Mouse (Mus musculus) regulatory T cell (primary cell): Measurements from ENCODE around the gene Mtus2.
"Not testable (repeated sequence)": the region's sequence is repeated elsewhere in the genome, so short reads cannot be mapped to it uniquely, and the experiment has no call there.

ENCODE experiments used
- in situ Hi-C: fragments of 300-600 bp; cut with MboI, MseI; formaldehyde crosslinking; loops from one replicate; pipeline ENCODE4 v1.15.1; 2025; ENCODE audit warnings: high pct_unique_total_duplicates

Gene Mtus2

DNA sequence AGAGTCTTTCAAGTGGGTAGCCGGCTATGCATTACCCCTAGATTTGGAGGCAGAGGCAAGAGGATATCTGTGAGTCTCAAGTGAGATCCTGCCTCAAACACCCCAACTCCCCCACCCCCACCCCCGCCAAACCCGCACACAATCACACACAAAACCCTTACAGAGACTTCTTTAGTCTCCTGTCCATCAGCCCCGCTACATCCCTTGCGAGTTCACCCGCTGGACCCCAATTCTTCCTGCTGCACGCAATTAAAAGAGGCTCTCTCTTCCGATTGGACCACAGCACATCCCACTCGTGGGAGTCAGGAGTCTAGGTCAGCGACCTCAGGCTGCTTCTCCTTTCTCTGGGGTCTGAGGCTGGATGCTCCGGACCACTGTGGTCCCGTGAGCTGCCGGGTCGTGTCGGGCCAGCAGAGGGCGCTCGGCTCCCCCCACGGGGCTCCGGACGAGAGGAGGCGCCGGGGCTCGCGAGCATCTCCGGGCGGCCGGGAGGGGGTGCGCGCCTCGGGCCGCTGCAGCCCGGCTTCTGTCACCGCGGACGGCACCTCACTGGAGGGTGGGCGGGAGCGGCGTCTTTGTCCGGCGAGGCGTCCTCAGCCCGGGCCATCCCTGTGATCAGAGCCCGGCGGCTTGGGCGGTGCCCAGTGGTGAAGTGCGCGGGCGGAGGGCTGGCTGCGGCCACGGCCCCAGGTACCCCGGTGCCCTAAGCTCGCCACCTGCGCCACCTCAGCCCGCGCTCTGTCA lies at the start of gene Mtus2:
Gene Mtus2 (plus strand): TSS at position 500 of the 744 bp plus-strand sequence.
- in situ Hi-C loops: no loop called here

DNA sequence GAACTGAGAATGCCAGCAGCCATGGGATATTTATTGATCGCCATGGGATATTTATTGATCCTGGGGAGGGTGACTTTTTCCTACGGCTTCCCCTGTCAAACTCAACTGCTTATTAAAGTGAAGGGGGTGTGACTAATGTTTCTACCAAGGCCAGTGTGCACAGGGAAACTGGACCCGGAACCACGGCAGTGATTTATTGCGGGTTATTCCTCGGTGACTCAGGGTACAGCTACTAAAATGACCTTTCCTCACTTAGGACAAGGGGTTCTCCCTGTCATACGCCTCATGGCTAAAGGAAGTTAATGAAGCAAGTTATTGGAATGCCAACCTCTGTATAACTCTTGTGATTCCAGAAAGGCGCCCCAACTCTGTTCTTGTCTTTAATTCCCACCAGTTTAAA lies 49.3 kb upstream of the Mtus2 start:
- in situ Hi-C loops: no loop called here

- in situ Hi-C loops: no loop called here
Observed at GRCm38 (mm10) chr5:147910807-147911509, 46.2 kb upstream of the Mtus2 start.

DNA sequence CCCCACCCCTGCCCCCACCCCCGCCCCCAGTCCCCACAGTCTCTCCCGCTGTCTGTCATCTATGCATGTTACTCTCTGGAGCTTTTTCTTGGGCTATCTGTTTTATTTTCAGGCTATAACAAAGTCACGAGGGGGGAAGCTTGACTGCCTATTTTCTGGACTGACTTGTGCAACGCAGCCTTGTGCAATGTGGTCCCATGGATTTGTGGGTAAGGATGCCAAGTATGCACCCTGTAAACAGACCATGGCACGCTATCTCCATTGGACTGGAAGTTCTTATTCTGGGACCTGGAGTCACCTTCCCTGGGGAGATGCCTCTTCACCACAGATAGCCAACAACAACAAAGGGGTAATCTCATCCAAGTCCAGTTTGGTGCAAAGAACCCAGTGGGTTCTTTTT lies 45.4 kb upstream of the Mtus2 start:
- in situ Hi-C loops: no loop called here

- in situ Hi-C loops: no loop called here
Observed at GRCm38 (mm10) chr5:147913241-147913842, 43.8 kb upstream of the Mtus2 start.

GRCm38 (mm10) chr5:147915038-147915566 lies 42.0 kb upstream of the Mtus2 start:
- in situ Hi-C loops: no loop called here

- in situ Hi-C loops: no loop called here
Observed at GRCm38 (mm10) chr5:147916171-147916570, 40.9 kb upstream of the Mtus2 start.

DNA sequence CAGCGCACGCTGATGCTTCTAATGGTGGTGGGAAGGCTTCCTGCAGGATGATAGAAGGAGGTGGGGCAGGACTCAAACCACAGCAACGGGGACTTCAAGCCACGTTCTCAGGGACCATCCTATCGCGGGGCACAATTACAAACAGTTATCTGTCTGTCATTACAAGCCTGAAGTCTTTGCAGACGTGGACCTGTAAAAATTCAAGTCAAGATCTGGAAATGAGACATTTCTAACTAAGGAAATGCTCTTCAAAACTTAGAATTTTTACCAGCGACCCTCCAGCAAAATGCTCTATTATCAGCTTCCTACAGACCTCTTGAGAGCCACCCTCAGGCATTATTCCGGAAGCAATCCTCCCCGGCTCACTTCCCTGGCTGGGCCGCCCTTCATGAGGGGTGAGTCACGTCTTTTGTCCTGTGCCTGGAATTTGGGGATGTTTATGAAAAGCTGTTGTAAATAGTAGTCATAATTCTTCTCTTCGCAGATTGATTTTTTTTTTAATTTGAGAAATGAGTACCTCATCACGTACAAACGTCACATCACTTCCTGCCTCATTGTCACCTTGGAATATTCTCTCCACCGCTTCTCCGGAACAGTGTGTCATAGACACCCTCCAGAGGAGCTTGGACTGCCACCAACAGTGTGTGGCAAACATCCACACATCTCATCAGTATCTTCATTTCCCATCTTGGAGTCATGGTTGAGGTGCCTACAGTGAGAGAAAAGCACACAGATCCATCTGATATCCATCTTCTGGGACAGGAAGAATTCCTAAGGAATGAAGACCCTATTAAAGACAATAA lies 38.9 kb upstream of the Mtus2 start:
- in situ Hi-C loops: no loop called here

DNA sequence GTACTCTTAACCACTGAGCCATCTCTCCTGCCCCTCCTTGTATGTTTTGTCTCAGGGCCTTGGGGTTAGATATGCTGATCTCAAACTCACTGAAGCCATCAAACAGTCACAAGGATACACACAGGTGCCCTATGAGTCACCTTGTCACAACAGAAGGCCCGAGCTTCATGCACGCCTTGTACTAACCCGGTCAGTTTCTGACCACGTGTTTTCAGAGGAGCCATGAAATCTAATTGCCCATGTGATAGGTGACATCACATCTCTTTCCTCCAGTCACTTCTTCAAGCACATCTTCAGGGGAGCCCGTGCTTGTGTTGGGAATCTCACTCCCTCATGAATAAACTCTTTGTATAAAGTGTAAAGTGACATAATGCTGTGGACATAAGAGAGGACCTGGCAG lies 32.5 kb upstream of the Mtus2 start:
- in situ Hi-C loops: loop anchor here (25.0 kb wide), 1 partner anchor 1637 kb away; no protein-coding TSS in a partner anchor

GRCm38 (mm10) chr5:147925935-147926604 lies 31.1 kb upstream of the Mtus2 start:
- in situ Hi-C loops: loop anchor here (25.0 kb wide), 1 partner anchor 1639 kb away; no protein-coding TSS in a partner anchor

DNA sequence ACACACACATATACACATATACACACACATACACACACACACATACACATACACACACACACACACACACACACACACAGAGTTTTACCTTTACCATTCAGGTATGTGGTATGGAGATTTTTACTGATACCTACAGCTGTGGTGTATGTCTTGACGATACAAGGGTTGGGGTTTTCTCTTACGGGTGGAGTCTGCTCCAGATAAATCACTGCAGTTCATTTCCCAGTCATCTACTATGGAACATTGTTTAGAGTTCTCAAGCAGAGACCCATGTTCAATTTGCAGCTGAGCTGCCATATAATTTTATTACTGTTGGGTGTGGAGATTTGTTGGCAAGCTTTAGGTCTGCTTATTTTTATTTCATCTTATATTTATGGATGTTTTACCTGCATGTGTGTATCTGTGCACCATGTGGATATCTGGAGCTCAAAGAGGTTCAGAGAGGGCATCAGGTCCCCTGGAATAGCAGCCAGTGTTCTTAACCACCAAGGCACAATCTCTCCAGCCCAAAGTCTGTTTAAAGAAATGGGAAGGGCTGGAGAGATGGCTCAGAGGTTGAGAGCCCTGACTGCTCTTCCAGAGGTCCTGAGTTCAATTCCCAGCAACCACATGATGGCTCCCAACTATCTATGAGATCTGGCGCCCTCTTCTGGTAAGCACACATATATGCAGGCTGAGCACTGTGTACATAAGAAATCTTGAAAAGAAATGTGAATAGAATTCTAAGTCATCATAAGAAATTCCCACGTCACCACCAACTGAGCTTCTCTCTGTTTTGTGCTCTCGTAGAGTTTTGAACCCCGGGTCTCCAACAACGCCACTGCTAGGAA lies 28.2 kb upstream of the Mtus2 start:
- in situ Hi-C loops: loop anchor here (25.0 kb wide), 1 partner anchor 1642 kb away; no protein-coding TSS in a partner anchor

GRCm38 (mm10) chr5:147935096-147935495 lies 22.0 kb upstream of the Mtus2 start:
- in situ Hi-C loops: loop anchor here (25.0 kb wide), 1 partner anchor 1648 kb away; no protein-coding TSS in a partner anchor

- in situ Hi-C loops: loop anchor here (25.0 kb wide), 1 partner anchor 1652 kb away; no protein-coding TSS in a partner anchor
Observed at GRCm38 (mm10) chr5:147939226-147939625, 17.9 kb upstream of the Mtus2 start.

DNA sequence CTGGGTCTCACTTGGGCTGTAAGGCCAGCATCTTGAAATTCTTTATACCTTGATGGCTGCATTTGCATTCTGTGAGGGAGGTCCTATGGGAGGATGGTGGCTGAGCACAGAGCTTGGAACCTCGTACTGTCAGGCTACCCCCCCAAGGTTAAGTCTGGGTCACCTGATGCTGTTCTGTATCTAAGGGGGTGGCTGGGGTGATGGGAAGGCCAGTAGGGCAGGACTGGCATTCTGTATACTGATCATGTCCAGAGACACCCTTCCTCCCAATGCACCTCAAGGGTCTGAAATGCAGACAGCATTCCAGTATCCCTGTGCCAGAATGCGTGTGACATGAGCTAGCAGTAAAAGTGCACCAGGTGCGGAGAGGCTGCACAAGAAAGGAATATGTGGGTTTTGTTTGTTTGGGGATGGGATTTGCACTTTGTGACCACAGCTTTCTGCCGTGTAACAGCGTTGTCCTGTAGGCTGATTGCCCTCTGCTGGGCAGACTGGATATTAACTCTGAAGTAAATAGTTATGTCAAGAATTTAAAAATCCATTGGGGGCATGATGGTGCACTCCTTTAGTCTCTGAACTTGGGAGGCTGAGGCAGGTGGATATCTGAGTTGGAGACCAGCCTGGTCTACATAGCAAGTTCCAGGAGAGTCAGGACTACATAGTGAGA lies 12.0 kb upstream of the Mtus2 start:
- in situ Hi-C loops: loop anchor here (25.0 kb wide), 1 partner anchor 1658 kb away; no protein-coding TSS in a partner anchor

DNA sequence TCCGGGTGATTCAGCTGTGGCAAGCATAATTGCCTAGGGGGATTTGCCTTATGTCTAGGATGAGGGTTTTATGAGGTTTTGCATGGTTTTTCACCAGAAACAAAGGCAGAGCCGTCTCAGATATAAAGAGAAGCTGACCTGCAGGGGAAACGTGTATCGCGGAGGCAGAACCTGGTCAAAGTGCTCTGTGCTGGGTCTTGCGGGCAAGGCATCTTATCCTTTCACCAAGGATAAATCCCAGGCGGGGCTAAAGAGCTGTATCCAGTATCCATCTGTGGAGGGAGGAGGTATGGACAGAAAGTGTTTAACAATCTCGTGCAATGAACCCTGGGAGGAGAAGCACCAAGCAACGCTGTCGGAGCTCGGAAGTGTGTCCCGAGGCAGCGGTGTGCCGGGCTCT lies 7.2 kb upstream of the Mtus2 start:
- in situ Hi-C loops: loop anchor here (25.0 kb wide), 1 partner anchor 1663 kb away; no protein-coding TSS in a partner anchor

DNA sequence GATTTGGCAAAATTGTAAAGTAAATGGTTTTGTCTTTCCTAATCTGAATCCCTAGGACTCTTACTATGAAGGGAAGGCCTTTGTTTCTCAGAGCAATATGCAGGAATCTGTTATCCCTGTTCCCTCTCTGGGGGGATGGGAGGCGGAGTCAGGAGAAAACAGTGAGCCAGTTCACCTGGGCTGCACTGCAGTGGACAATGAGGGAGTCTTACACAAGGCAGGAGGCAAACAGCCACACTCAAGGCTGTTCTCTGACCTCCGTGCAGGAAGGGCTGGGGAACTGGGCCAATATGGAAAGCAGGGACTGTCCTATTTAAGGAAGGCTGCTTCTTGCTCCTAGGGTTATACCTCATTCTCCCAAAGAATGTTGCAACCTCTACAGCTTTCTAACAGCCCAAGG lies 5.4 kb upstream of the Mtus2 start:
- in situ Hi-C loops: no loop called here

DNA sequence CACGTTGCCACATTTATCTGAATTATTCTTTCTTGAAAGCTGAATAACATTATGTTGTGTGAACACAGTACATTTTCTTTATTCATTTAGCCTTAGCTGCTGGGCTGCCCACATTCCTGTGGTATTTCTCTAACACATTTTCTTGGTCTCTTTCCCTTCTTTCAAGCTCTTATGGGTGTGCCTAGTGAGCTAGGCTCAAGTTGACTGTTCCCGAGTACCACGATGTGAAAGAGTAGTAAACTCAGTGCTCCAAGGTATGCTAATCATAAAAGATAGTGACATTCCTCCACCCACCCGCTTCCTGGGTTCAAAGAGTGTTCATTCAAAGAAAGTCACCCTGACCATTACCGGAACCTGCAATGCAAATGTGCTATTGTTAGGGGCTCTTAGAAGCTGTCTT lies 3.9 kb upstream of the Mtus2 start:
- in situ Hi-C loops: not testable (repeated sequence)

- in situ Hi-C loops: no loop called here
Observed at GRCm38 (mm10) chr5:147955671-147956070, 1.4 kb upstream of the Mtus2 start.

DNA sequence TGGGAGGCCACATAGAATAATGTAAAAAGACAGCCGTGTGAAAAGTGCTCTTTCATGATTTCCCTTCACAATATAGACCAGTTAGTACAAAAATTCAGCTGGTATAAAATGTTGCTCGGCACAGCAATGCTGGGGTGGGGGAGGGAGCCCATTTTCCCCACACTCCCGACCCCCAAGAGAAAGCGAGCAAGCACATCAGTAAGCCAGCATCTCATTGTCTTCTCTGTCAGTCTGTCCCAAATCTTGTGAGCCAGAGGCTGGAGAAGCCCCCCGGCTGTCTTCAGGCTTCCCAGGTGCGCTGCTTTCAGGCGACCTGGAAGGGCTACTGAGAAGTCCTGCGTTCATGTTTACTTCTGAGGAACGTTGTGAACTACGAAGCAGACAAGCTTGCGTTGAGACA lies 699 bp upstream of the Mtus2 start:
- in situ Hi-C loops: no loop called here
